Mouse (Mus musculus) B cell, adult (primary cell): ENCODE measurements around the gene Galnt4. TPM values are rescaled to one million over a fixed set of nuclear protein-coding genes. Genes with fewer than 3 reads are reported as not detected.

Source experiments
- total RNA-seq: library from RNA; stranded (reverse); gene quantifications from 4 replicates; pipeline ENCODE4 v1.2.4, GENCODE M21; 2023; ENCODE audit not compliant: inconsistent age

Galnt4 gene
- total RNA-seq: 11.3 to 13.6 TPM (median 12.9 TPM) in 4 replicates

GRCm38 (mm10) chr10:99107964-99108363 lies at the start of gene Galnt4:
TSS of gene Galnt4 (plus strand) at chr10:99108159.

GRCm38 (mm10) chr10:99106703-99107631 lies 992 bp upstream of the Galnt4 start, which contains the start of gene Poc1b:
TSS of gene Poc1b (plus strand) at chr10:99107036.

GRCm38 (mm10) chr10:99126225-99126624 lies 18.3 kb downstream of the Galnt4 start, which contains the start of gene Phxr2:
TSS of gene Phxr2 (minus strand) at chr10:99126325.

Other genes starting within 250 kb of the Galnt4 start
- 122 to 142 TPM (median 132 TPM) in 4 replicates for gene Atp2b1, start 193.8 kb upstream of the Galnt4 start, total RNA-seq
- gene Poc1b, start 1.1 kb upstream of the Galnt4 start, total RNA-seq: 17.4 to 20.7 TPM (median 18.7 TPM) in 4 replicates
- gene Phxr2, start 18.2 kb downstream of the Galnt4 start, total RNA-seq: 0.75 TPM in 1 of 4 replicates, not detected in the others
- gene Dusp6, start 155.1 kb downstream of the Galnt4 start, total RNA-seq: 174 to 232 TPM (median 195 TPM) in 4 replicates